Comparison of ENCODE assay signal across 8 mouse cellular contexts in genomic region chr12:69474141-69474915, GRCm38 (mm10).
DNase-seq lines count a peak whose midpoint lies in the region; ATAC-seq and TF ChIP-seq lines count a peak whose summit lies in the region.

No protein-coding gene starts in this region.

- H3K36me3 ChIP-seq in lung, embryonic 14.5 days (ENCODE audit: insufficient read depth), result no peaks in the 10 kb centered on the region
- no peaks in the 10 kb centered on the region for H3K36me3 ChIP-seq in midbrain, embryonic 13.5 days

- no peak overlapping the region for H3K27ac ChIP-seq in lung, embryonic 14.5 days (ENCODE audit: low read depth)
- H3K27ac ChIP-seq in midbrain, embryonic 13.5 days, result no peak overlapping the region

- no peak overlapping the region for H3K4me3 ChIP-seq in lung, embryonic 14.5 days (ENCODE audit: low read depth, low read length)
- H3K4me3 ChIP-seq in midbrain, embryonic 13.5 days (replicated peaks), result no peak overlapping the region

- 39% methylated on average over 14 of the region's 14 CpGs for WGBS in lung, embryonic 14.5 days
- 31% methylated on average over 14 of the region's 14 CpGs for WGBS in midbrain, embryonic 13.5 days

- no peak for TF ChIP-seq CTCF in lung, embryonic 14.5 days (IDR thresholded peaks at IDR 0.05; ENCODE audit: low read depth)
- TF ChIP-seq CTCF in brain, embryonic 14.5 days (IDR thresholded peaks at IDR 0.05; ENCODE audit: borderline replicate concordance, extremely low read depth, insufficient read depth, insufficient read length), result no peak

- no peak overlapping the region for H3K9ac ChIP-seq in lung, embryonic 14.5 days
- no peak overlapping the region for H3K9ac ChIP-seq in midbrain, embryonic 13.5 days (replicated peaks)

- no peak; the same call in 1 of the 2 replicates for ATAC-seq in lung, embryonic 14.5 days (ENCODE audit: insufficient read depth)
- ATAC-seq in midbrain, embryonic 13.5 days, result 0 out of 2 replicates have a peak, but pooled peaks have one; percentile 37

- 0 out of 2 replicates have a peak, but pooled peaks cover 14% of the 10 kb centered on the region for H3K4me1 ChIP-seq in lung, embryonic 14.5 days (ENCODE audit: insufficient read depth)
- H3K4me1 ChIP-seq in midbrain, embryonic 13.5 days (replicated peaks), result peaks cover 29% of the 10 kb centered on the region

- no peaks in the 10 kb centered on the region for H3K9me3 ChIP-seq in lung, embryonic 14.5 days (ENCODE audit: low read depth, low read length)
- H3K9me3 ChIP-seq in midbrain, embryonic 13.5 days, result no peaks in the 10 kb centered on the region

- no peak overlapping the region for H3K4me2 ChIP-seq in lung, embryonic 14.5 days
- H3K4me2 ChIP-seq in midbrain, embryonic 13.5 days (replicated peaks), result no peak overlapping the region

- DNase-seq in lung, embryonic 14.5 days, result peak; percentile 45
- no peak for DNase-seq in lung, postnatal 14 days
- peak; percentile 42 for DNase-seq in brain, embryonic 14.5 days (ENCODE audit: low read depth)
- DNase-seq in heart, adult 8-10 months (ENCODE audit: low spot score), result peak; percentile 63
- no peak for DNase-seq in right cerebral cortex, postnatal 36 days (ENCODE audit: low spot score in 2 of 2)
- DNase-seq in left cerebral cortex, adult 11 months (ENCODE audit: low spot score), result no peak
- DNase-seq in adipocyte (ENCODE audit: low spot score), result no peak

- TF ChIP-seq POLR2A in brain, embryonic 14.5 days (IDR thresholded peaks at IDR 0.05; ENCODE audit: borderline replicate concordance, extremely low read depth, insufficient read depth, insufficient read length, poor library complexity, severe bottlenecking), result no peak

- no peaks in the 10 kb centered on the region for H3K27me3 ChIP-seq in lung, embryonic 14.5 days (ENCODE audit: insufficient read depth, low read length)
- 0 out of 2 replicates have a peak, but pooled peaks cover 2% of the 10 kb centered on the region for H3K27me3 ChIP-seq in midbrain, embryonic 13.5 days

Comparison
In these comparisons a context has a peak if more than half of its experiments do, and no peak if none do; other contexts are left out.
1. DNase-seq: peak in lung, embryonic 14.5 days (single experiment), brain, embryonic 14.5 days (single experiment) and heart, adult 8-10 months (single experiment); none in lung, postnatal 14 days (single experiment), right cerebral cortex, postnatal 36 days (0 of 2), left cerebral cortex, adult 11 months (single experiment) and adipocyte (single experiment).